Mouse (Mus musculus): ENCODE data around the gene Olfr1295. TPM values are rescaled to one million over a fixed set of nuclear protein-coding genes. Genes with fewer than 3 reads are reported as not detected.

Olfr1295 gene
- polyA plus RNA-seq (2016; fragmentation: Nextera tagmentation; extraction: Ambion mirVana) = not detected in 2 replicates

DNA sequence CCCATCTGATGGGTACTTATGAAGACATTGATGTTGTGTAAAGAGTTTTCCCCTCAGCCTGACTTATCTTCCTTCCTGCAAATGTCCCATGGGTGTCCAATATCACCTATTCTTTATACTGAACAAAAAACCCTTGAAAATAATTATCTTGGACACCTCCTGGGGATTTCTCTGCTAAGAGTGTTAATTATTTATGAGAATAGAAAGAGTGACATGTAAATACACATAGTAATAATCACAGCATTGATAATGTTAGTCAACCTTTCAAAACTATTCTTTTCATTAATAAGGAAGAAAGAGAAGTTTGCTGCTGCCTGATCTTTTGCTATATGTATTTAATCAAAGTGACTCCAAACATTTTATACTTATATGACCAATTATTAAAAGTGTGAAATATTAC, at the start of gene Olfr1295:
Olfr1295 (minus strand) TSS at position 101 of the 400 bp plus-strand sequence.
- DNase-seq (ENCODE audit: low spot score) = no peak
- H3K27me3 ChIP-seq (ENCODE audit: insufficient read depth, poor library complexity, severe bottlenecking) = no peaks in the 10 kb centered on the region
- no peak within 1 kb of the TSS for H3K4me3 ChIP-seq
- H3K9me3 ChIP-seq = no peaks in the 10 kb centered on the region
- no peaks in the 10 kb centered on the region for H3K4me1 ChIP-seq (replicated peaks)
- no peaks in the 10 kb centered on the region for H3K36me3 ChIP-seq
- no peak within 1 kb of the TSS for H3K27ac ChIP-seq

DNA sequence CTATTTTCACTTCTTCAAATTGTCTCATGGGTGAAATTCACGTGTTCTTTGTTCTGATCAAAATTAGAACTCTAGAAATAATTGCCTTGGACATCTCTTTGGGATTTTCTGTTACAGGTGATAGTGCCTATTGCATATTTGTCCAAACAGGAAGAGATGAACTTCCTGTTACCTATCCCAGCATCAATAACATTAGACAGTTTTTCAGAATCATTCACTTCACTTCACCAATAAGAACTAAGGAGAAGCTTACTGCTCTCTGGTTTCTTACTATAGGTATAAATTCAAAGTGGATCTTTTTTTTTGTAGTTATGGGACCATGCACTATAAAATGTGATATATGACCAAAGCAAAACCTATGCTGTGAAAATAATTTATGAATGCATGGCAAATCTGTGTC, 29.3 kb downstream of the Olfr1295 start, which contains the start of gene Olfr1294:
Olfr1294 (minus strand) TSS at position 101 of the 400 bp plus-strand sequence.
- no peak for DNase-seq (ENCODE audit: low spot score)

DNA sequence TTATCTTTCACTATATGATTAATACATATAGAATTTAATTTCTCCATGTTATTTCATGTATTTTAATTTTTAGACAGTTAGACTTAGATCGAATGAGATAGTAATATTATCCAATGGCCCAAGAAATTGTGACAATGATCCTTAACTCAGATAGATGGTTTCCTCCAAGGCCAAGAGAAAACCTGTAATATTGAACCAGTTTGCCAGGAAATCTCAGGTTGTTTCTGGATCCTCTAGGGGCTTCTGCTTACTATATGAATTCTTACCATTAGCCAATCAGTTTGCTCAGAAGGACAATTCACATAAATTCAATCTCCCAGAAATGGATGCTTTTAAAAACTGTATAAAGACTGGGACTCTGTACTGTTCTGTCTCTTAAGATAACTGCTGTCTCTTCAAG, 44.6 kb downstream of the Olfr1295 start, which contains the start of gene Olfr1293-ps:
Olfr1293-ps (plus strand) TSS at position 301 of the 400 bp plus-strand sequence.
- H3K9me3 ChIP-seq = peaks cover 5% of the 10 kb centered on the region; the same call in 1 of the 2 replicates
- 88% methylated on average over 1 of the region's 1 CpGs for WGBS
- no peak within 1 kb of the TSS for H3K4me3 ChIP-seq
- no peaks in the 10 kb centered on the region for H3K27me3 ChIP-seq (ENCODE audit: insufficient read depth, poor library complexity, severe bottlenecking)
- no peak within 1 kb of the TSS for H3K27ac ChIP-seq
- no peaks in the 10 kb centered on the region for H3K4me1 ChIP-seq (replicated peaks)
- no peaks in the 10 kb centered on the region for H3K36me3 ChIP-seq
- DNase-seq (ENCODE audit: low spot score) = no peak

More for the DNA sequence above, 29.3 kb downstream of the Olfr1295 start, which contains the start of gene Olfr1294:
- Histone ChIP-seq H3K27ac (no peak within 1 kb of the TSS), H3K9me3 (no peaks in the 10 kb centered on the region), H3K4me3 (no peak within 1 kb of the TSS), H3K4me1 (replicated peaks) (no peaks in the 10 kb centered on the region), H3K36me3 (no peaks in the 10 kb centered on the region), H3K27me3 (ENCODE audit: insufficient read depth, poor library complexity, severe bottlenecking) (no peaks in the 10 kb centered on the region)
- WGBS = 69% methylated on average over 1 of the region's 1 CpGs

DNA sequence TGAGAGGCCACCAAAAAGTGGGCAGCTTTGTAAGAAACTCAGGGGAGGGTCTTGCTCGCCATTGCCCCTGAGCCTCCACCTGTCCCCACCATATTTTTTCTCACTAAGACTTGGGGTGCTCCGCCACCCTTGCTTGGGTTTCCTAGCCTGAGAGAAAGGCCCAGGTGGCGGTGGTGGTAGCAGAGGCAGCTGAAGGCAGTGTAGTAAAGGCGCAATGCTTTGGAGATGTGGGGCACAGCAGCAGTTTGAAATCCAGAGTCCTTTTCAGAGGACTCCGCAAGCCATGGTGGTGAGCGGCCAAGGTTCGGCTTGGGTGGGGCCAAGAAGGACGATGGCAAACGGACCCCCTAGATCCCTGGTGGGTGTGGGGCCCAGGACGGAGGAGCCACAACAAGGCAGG, 52.0 kb downstream of the Olfr1295 start:
- Histone ChIP-seq H3K27me3 (ENCODE audit: insufficient read depth, poor library complexity, severe bottlenecking) (no peaks in the 10 kb centered on the region), H3K36me3 (no peaks in the 10 kb centered on the region), H3K9me3 (peaks cover 11% of the 10 kb centered on the region), H3K4me1 (replicated peaks) (no peaks in the 10 kb centered on the region), H3K4me3 (no peak overlapping the region), H3K27ac (no peak overlapping the region)
- DNase-seq (ENCODE audit: low spot score) = no peak
- WGBS = 85% methylated on average over 10 of the region's 10 CpGs

Other genes with a start within 250 kb of the Olfr1295 start
- gene Olfr1281, start 243.2 kb downstream of the Olfr1295 start, polyA plus RNA-seq (2016; fragmentation: Nextera tagmentation; extraction: Ambion mirVana) = not detected in 2 replicates
- gene Olfr1282, start 233.6 kb downstream of the Olfr1295 start, polyA plus RNA-seq (2016; fragmentation: Nextera tagmentation; extraction: Ambion mirVana) = not detected in 2 replicates
- not detected in 2 replicates for gene Olfr1283, start 202.9 kb downstream of the Olfr1295 start, polyA plus RNA-seq (2016; fragmentation: Nextera tagmentation; extraction: Ambion mirVana)
- not detected in 2 replicates for gene Olfr1284, start 194.2 kb downstream of the Olfr1295 start, polyA plus RNA-seq (2016; fragmentation: Nextera tagmentation; extraction: Ambion mirVana)
- not detected in 2 replicates for gene Olfr1286, start 146.6 kb downstream of the Olfr1295 start, polyA plus RNA-seq (2016; fragmentation: Nextera tagmentation; extraction: Ambion mirVana)
- not detected in 2 replicates for gene Olfr1287, start 120.5 kb downstream of the Olfr1295 start, polyA plus RNA-seq (2016; fragmentation: Nextera tagmentation; extraction: Ambion mirVana)
- not detected in 2 replicates for gene Olfr1288, start 95.6 kb downstream of the Olfr1295 start, polyA plus RNA-seq (2016; fragmentation: Nextera tagmentation; extraction: Ambion mirVana)
- gene Olfr1289, start 88.9 kb downstream of the Olfr1295 start, polyA plus RNA-seq (2016; fragmentation: Nextera tagmentation; extraction: Ambion mirVana) = not detected in 2 replicates
- not detected in 2 replicates for gene Olfr1290, start 75.9 kb downstream of the Olfr1295 start, polyA plus RNA-seq (2016; fragmentation: Nextera tagmentation; extraction: Ambion mirVana)
- gene Olfr1291-ps1, start 72.5 kb downstream of the Olfr1295 start, polyA plus RNA-seq (2016; fragmentation: Nextera tagmentation; extraction: Ambion mirVana) = not detected in 2 replicates
- gene Olfr1293-ps, start 44.5 kb downstream of the Olfr1295 start, polyA plus RNA-seq (2016; fragmentation: Nextera tagmentation; extraction: Ambion mirVana) = not detected in 2 replicates
- not detected in 2 replicates for gene Olfr1294, start 29.4 kb downstream of the Olfr1295 start, polyA plus RNA-seq (2016; fragmentation: Nextera tagmentation; extraction: Ambion mirVana)
- not detected in 2 replicates for gene Olfr1297, start 56.8 kb upstream of the Olfr1295 start, polyA plus RNA-seq (2016; fragmentation: Nextera tagmentation; extraction: Ambion mirVana)
- gene Olfr1298, start 79.5 kb upstream of the Olfr1295 start, polyA plus RNA-seq (2016; fragmentation: Nextera tagmentation; extraction: Ambion mirVana) = not detected in 2 replicates
- not detected in 2 replicates for gene Olfr1299, start 91.7 kb upstream of the Olfr1295 start, polyA plus RNA-seq (2016; fragmentation: Nextera tagmentation; extraction: Ambion mirVana)
- not detected in 2 replicates for gene Olfr1301, start 181.3 kb upstream of the Olfr1295 start, polyA plus RNA-seq (2016; fragmentation: Nextera tagmentation; extraction: Ambion mirVana)
- not detected in 2 replicates for gene Olfr1302, start 207.7 kb upstream of the Olfr1295 start, polyA plus RNA-seq (2016; fragmentation: Nextera tagmentation; extraction: Ambion mirVana)